Mouse (Mus musculus): ENCODE data around the gene Aldh1l1.

Gene Aldh1l1

GRCm38 (mm10) chr6:90472079-90472478 lies 14.1 kb upstream of the Aldh1l1 start:
- no peak for DNase-seq (ENCODE audit: low spot score)

- no peak for DNase-seq (ENCODE audit: low spot score)
These were observed 13.5 kb upstream of the Aldh1l1 start for GRCm38 (mm10) chr6:90472697-90473096.

- DNase-seq (ENCODE audit: low spot score) = no peak
These were observed 12.4 kb upstream of the Aldh1l1 start for GRCm38 (mm10) chr6:90473630-90474360.

GRCm38 (mm10) chr6:90474361-90474750 lies 11.9 kb upstream of the Aldh1l1 start:
- no peak for DNase-seq (ENCODE audit: low spot score)

GRCm38 (mm10) chr6:90475176-90475853 lies 10.9 kb upstream of the Aldh1l1 start:
- DNase-seq (ENCODE audit: low spot score) = no peak

- no peak for DNase-seq (ENCODE audit: low spot score)
These were observed 10.4 kb upstream of the Aldh1l1 start for GRCm38 (mm10) chr6:90475854-90476212.

- no peak for DNase-seq (ENCODE audit: low spot score)
These were observed 9.2 kb upstream of the Aldh1l1 start for GRCm38 (mm10) chr6:90476941-90477518.

- no peak for DNase-seq (ENCODE audit: low spot score)
These were observed 2.0 kb upstream of the Aldh1l1 start for GRCm38 (mm10) chr6:90484249-90484648.

- DNase-seq (ENCODE audit: low spot score) = no peak
These were observed 1.4 kb upstream of the Aldh1l1 start for GRCm38 (mm10) chr6:90484876-90485275.

- DNase-seq (ENCODE audit: low spot score) = no peak
These were observed 1.3 kb downstream of the Aldh1l1 start for GRCm38 (mm10) chr6:90487531-90487930.

GRCm38 (mm10) chr6:90489532-90489931 lies 3.3 kb downstream of the Aldh1l1 start:
- no peak for DNase-seq (ENCODE audit: low spot score)

GRCm38 (mm10) chr6:90490976-90491375 lies 4.7 kb downstream of the Aldh1l1 start:
- no peak for DNase-seq (ENCODE audit: low spot score)

GRCm38 (mm10) chr6:90491956-90492744 lies 5.9 kb downstream of the Aldh1l1 start:
- no peak for DNase-seq (ENCODE audit: low spot score)

GRCm38 (mm10) chr6:90494155-90494554 lies 7.9 kb downstream of the Aldh1l1 start:
- DNase-seq (ENCODE audit: low spot score) = no peak

GRCm38 (mm10) chr6:90494566-90494965 lies 8.3 kb downstream of the Aldh1l1 start:
- DNase-seq (ENCODE audit: low spot score) = no peak

GRCm38 (mm10) chr6:90495282-90495912 lies 9.2 kb downstream of the Aldh1l1 start:
- no peak for DNase-seq (ENCODE audit: low spot score)

- DNase-seq (ENCODE audit: low spot score) = no peak
These were observed 10.0 kb downstream of the Aldh1l1 start for GRCm38 (mm10) chr6:90496217-90496616.

GRCm38 (mm10) chr6:90499509-90499908 lies 13.3 kb downstream of the Aldh1l1 start:
- DNase-seq (ENCODE audit: low spot score) = no peak

GRCm38 (mm10) chr6:90501222-90501940 lies 15.2 kb downstream of the Aldh1l1 start:
- no peak for DNase-seq (ENCODE audit: low spot score)

GRCm38 (mm10) chr6:90505906-90506305 lies 19.7 kb downstream of the Aldh1l1 start:
- no peak for DNase-seq (ENCODE audit: low spot score)

GRCm38 (mm10) chr6:90506673-90507311 lies 20.6 kb downstream of the Aldh1l1 start:
- DNase-seq (ENCODE audit: low spot score) = no peak

Data from spleen, adult 12 weeks (tissue).